Mouse (Mus musculus) liver, embryonic 14.5 days (tissue): ENCODE measurements around the gene Aldh1a1.

Experiments
- CTCF ChIP-seq: IDR thresholded peaks from 2 replicates; pipeline ENCODE4 v1.5.1; 2016; ENCODE audit warnings: antibody characterized with exemption, low read depth, control low read depth
- EP300 ChIP-seq: IDR thresholded peaks from 2 replicates; pipeline ENCODE4 v1.6.1; 2016; ENCODE audit warnings: antibody characterized with exemption, low read depth

- TF ChIP-seq EP300: no peak
- TF ChIP-seq CTCF: no peak
Measured at GRCm38 (mm10) chr19:20543816-20544215, 51.3 kb downstream of the Aldh1a1 start.
